Mouse (Mus musculus): ENCODE data around the gene Olfr464.

DNA sequence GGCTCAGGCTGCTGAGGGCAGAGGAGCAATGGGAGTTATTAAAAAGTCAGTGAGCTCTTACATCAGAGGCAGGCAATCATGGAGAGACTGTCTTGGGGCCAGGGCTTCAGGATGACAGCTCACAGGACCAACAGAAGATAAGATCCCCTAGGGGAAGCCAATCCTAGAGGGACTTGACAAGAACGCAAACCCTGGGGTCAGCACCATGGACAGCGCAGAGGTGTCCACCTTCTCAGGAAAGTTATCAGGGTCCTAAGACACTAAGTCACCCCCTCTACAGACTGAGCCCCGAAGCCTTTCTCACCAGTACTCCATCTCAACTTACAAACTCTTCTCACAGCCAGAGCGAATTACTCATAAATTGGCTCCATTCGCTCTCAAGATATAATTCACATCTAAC lies at the start of gene Olfr464:
- no peak for TF ChIP-seq CTCF (IDR thresholded peaks at IDR 0.05; ENCODE audit: control insufficient read depth, insufficient read depth, low read length)
- TF ChIP-seq POLR2A (IDR thresholded peaks at IDR 0.05; ENCODE audit: borderline replicate concordance, control insufficient read depth, low read depth, low read length): no peak
